Mouse (Mus musculus): ENCODE data around the gene Phospho1. TPM values are rescaled to one million over a fixed set of nuclear protein-coding genes. Genes with fewer than 3 reads are reported as not detected.

Gene Phospho1
- polyA plus RNA-seq, 1 experiment, result 42.5 TPM

- TF ChIP-seq CTCF (IDR thresholded peaks at IDR 0.05; ENCODE audit: extremely low read depth, insufficient read depth, insufficient read length, insufficient replicate concordance) (no peak), POLR2A (IDR thresholded peaks at IDR 0.05; ENCODE audit: low read depth, low read length) (no peak)
- Histone ChIP-seq H3K27me3 (ENCODE audit: control insufficient read depth, insufficient read depth, low read length) (no peaks in the 10 kb centered on the region), H3K36me3 (ENCODE audit: control insufficient read depth, insufficient read depth, low read length) (no peaks in the 10 kb centered on the region), H3K4me1 (ENCODE audit: control insufficient read depth, insufficient read depth, insufficient read length) (no peaks in the 10 kb centered on the region; the same call in 1 of the 2 replicates), H3K27ac (ENCODE audit: insufficient read depth, low read length) (peak overlapping the region; percentile 79), H3K4me3 (ENCODE audit: extremely low read depth, insufficient read depth, insufficient read length) (peak overlapping the region; percentile 73)
- no peak for DNase-seq (ENCODE audit: low read depth in 1 of 2, low spot score in 2 of 2)
- 29% methylated on average over 21 of the region's 21 CpGs for WGBS
Measured at GRCm38 (mm10) chr11:95857716-95858527, 33.6 kb downstream of the Phospho1 start.

- TF ChIP-seq POLR2A (IDR thresholded peaks at IDR 0.05; ENCODE audit: low read depth, low read length), result peak; percentile 20; the same call in 1 of the 2 replicates
- TF ChIP-seq CTCF (IDR thresholded peaks at IDR 0.05; ENCODE audit: extremely low read depth, insufficient read depth, insufficient read length, insufficient replicate concordance), result no peak
- WGBS, result under 1% methylated on average over 58 of the region's 58 CpGs
Measured at GRCm38 (mm10) chr11:95858528-95859467, 34.5 kb downstream of the Phospho1 start.

GRCm38 (mm10) chr11:95859468-95859855 is 35.2 kb downstream of the Phospho1 start:
- no peak for TF ChIP-seq CTCF (IDR thresholded peaks at IDR 0.05; ENCODE audit: extremely low read depth, insufficient read depth, insufficient read length, insufficient replicate concordance)
- TF ChIP-seq POLR2A (IDR thresholded peaks at IDR 0.05; ENCODE audit: low read depth, low read length), result no peak

More at GRCm38 (mm10) chr11:95858528-95859467, 34.5 kb downstream of the Phospho1 start:
- Histone ChIP-seq H3K4me1 (ENCODE audit: control insufficient read depth, insufficient read depth, insufficient read length) (no peaks in the 10 kb centered on the region; the same call in 1 of the 2 replicates), H3K27me3 (ENCODE audit: control insufficient read depth, insufficient read depth, low read length) (no peaks in the 10 kb centered on the region), H3K27ac (ENCODE audit: insufficient read depth, low read length) (peak overlapping the region; percentile 98), H3K36me3 (ENCODE audit: control insufficient read depth, insufficient read depth, low read length) (no peaks in the 10 kb centered on the region), H3K4me3 (ENCODE audit: extremely low read depth, insufficient read depth, insufficient read length) (peak overlapping the region; percentile 76)
- DNase-seq (ENCODE audit: low read depth in 1 of 2, low spot score in 2 of 2), result peak; percentile 97

GRCm38 (mm10) chr11:95860071-95860490 is 35.8 kb downstream of the Phospho1 start:
- Histone ChIP-seq H3K4me3 (ENCODE audit: extremely low read depth, insufficient read depth, insufficient read length) (peak overlapping the region; percentile 76; the same call in 1 of the 2 replicates), H3K27me3 (ENCODE audit: control insufficient read depth, insufficient read depth, low read length) (no peaks in the 10 kb centered on the region), H3K27ac (ENCODE audit: insufficient read depth, low read length) (peak overlapping the region; percentile 98; the same call in 1 of the 2 replicates), H3K36me3 (ENCODE audit: control insufficient read depth, insufficient read depth, low read length) (no peaks in the 10 kb centered on the region), H3K4me1 (ENCODE audit: control insufficient read depth, insufficient read depth, insufficient read length) (no peaks in the 10 kb centered on the region; the same call in 1 of the 2 replicates)
- no peak for DNase-seq (ENCODE audit: low read depth in 1 of 2, low spot score in 2 of 2)
- WGBS, result 31% methylated on average over 3 of the region's 3 CpGs
- no peak for TF ChIP-seq CTCF (IDR thresholded peaks at IDR 0.05; ENCODE audit: extremely low read depth, insufficient read depth, insufficient read length, insufficient replicate concordance)

More at GRCm38 (mm10) chr11:95859468-95859855, 35.2 kb downstream of the Phospho1 start:
- H3K4me3 ChIP-seq (ENCODE audit: extremely low read depth, insufficient read depth, insufficient read length), result peak overlapping the region; percentile 76
- no peaks in the 10 kb centered on the region for H3K36me3 ChIP-seq (ENCODE audit: control insufficient read depth, insufficient read depth, low read length)
- H3K4me1 ChIP-seq (ENCODE audit: control insufficient read depth, insufficient read depth, insufficient read length), result no peaks in the 10 kb centered on the region; the same call in 1 of the 2 replicates
- no peaks in the 10 kb centered on the region for H3K27me3 ChIP-seq (ENCODE audit: control insufficient read depth, insufficient read depth, low read length)
- H3K27ac ChIP-seq (ENCODE audit: insufficient read depth, low read length), result peak overlapping the region; percentile 98
- DNase-seq (ENCODE audit: low read depth in 1 of 2, low spot score in 2 of 2), result peak in 1 of 2 experiments; percentile 51
- under 1% methylated on average over 35 of the region's 35 CpGs for WGBS

- TF ChIP-seq POLR2A (IDR thresholded peaks at IDR 0.05; ENCODE audit: low read depth, low read length) (no peak), CTCF (IDR thresholded peaks at IDR 0.05; ENCODE audit: extremely low read depth, insufficient read depth, insufficient read length, insufficient replicate concordance) (no peak)
- Histone ChIP-seq H3K27ac (ENCODE audit: insufficient read depth, low read length) (no peak overlapping the region), H3K27me3 (ENCODE audit: control insufficient read depth, insufficient read depth, low read length) (no peaks in the 10 kb centered on the region), H3K36me3 (ENCODE audit: control insufficient read depth, insufficient read depth, low read length) (no peaks in the 10 kb centered on the region), H3K4me3 (ENCODE audit: extremely low read depth, insufficient read depth, insufficient read length) (no peak overlapping the region), H3K4me1 (ENCODE audit: control insufficient read depth, insufficient read depth, insufficient read length) (no peaks in the 10 kb centered on the region; the same call in 1 of the 2 replicates)
- 88% methylated on average over 8 of the region's 8 CpGs for WGBS
- DNase-seq (ENCODE audit: low read depth in 1 of 2, low spot score in 2 of 2), result no peak
Measured at GRCm38 (mm10) chr11:95861397-95861796, 37.1 kb downstream of the Phospho1 start.

- TF ChIP-seq POLR2A (IDR thresholded peaks at IDR 0.05; ENCODE audit: low read depth, low read length) (no peak), CTCF (IDR thresholded peaks at IDR 0.05; ENCODE audit: extremely low read depth, insufficient read depth, insufficient read length, insufficient replicate concordance) (no peak)
- Histone ChIP-seq H3K4me1 (ENCODE audit: control insufficient read depth, insufficient read depth, insufficient read length) (peaks cover 9% of the 10 kb centered on the region; the same call in 1 of the 2 replicates), H3K4me3 (ENCODE audit: extremely low read depth, insufficient read depth, insufficient read length) (no peak overlapping the region), H3K36me3 (ENCODE audit: control insufficient read depth, insufficient read depth, low read length) (no peaks in the 10 kb centered on the region), H3K27ac (ENCODE audit: insufficient read depth, low read length) (peak overlapping the region; percentile 56; the same call in 1 of the 2 replicates), H3K27me3 (ENCODE audit: control insufficient read depth, insufficient read depth, low read length) (no peaks in the 10 kb centered on the region)
- DNase-seq (ENCODE audit: low read depth in 1 of 2, low spot score in 2 of 2), result no peak
- 77% methylated on average over 4 of the region's 4 CpGs for WGBS
Measured at GRCm38 (mm10) chr11:95869442-95869841, 45.1 kb downstream of the Phospho1 start.

Measured in spleen, adult 2 months (tissue).